Mouse (Mus musculus): ENCODE data around the gene Lsm11.
"Not testable (repeated sequence)": the region's sequence is repeated elsewhere in the genome, so short reads cannot be mapped to it uniquely, and the experiment has no call there.

The Lsm11 gene

GRCm38 (mm10) chr11:45881026-45881682, 63.6 kb downstream of the Lsm11 start:
- DNase-seq = peak; percentile 64

GRCm38 (mm10) chr11:45879366-45879765, 65.4 kb downstream of the Lsm11 start:
- not testable (repeated sequence) for DNase-seq

Data from retina, postnatal 1 day (tissue).